Mouse (Mus musculus): ENCODE data around the gene Mrgprg. TPM values are rescaled to one million over a fixed set of nuclear protein-coding genes. Genes with fewer than 3 reads are reported as not detected.

The Mrgprg gene
- polyA plus RNA-seq (2015; fragmentation: Nextera tagmentation; extraction: Ambion mirVana), result not detected in 2 replicates

DNA sequence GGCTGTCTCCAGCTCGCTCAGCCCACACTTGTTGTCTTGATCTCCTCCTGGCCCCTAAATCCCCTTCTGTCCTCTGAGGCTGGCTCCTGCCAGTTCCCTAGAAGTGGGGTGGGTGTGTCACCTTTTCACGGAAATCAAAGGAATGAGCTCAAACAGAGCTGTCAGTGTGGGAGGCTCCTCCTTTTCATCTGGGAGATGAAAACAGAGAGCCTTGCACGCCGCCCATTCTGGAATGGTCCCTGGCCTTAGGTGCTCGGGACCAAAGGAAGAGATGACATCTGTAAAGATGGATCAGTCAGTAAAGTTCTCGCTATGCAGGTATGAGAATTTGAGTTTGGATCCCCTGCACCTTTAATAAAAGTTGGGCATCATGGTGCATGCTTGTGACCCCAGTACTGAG lies at the start of gene Mrgprg:
Gene Mrgprg, minus strand, starts transcription at position 101 of the 400 bp plus-strand sequence.
- Histone ChIP-seq H3K9ac (replicated peaks) (no peak within 1 kb of the TSS), H3K27ac (replicated peaks) (no peak within 1 kb of the TSS), H3K4me1 (no peaks in the 10 kb centered on the region), H3K4me2 (no peak within 1 kb of the TSS), H3K36me3 (no peaks in the 10 kb centered on the region), H3K4me3 (replicated peaks) (no peak within 1 kb of the TSS), H3K9me3 (replicated peaks) (no peaks in the 10 kb centered on the region), H3K27me3 (replicated peaks) (peaks cover 17% of the 10 kb centered on the region)
- 49% methylated on average over 6 of the region's 6 CpGs for WGBS
- ATAC-seq (ENCODE audit: low FRiP score), result no peak

DNA sequence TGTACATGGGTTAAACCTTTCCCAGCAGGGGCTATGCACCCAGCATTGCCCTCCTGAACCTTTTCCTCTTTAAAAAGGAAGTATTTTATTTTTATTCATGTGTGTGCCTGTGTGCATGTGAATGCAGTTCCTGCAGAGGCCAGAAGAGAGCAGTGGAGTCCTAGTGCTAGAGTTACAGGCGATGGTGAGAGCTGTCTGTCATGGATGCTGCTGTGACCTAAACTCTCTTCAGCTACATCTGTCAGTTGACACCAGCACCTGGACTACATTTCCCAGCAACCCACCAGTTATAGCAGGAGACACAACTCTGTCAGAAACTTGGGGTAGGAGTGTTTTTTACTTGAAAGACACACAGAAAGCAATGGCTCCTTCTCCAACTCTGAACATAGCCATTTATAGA lies 42.1 kb upstream of the Mrgprg start:
- no peak overlapping the region for H3K4me3 ChIP-seq (replicated peaks)
- H3K36me3 ChIP-seq, result peaks cover 70% of the 10 kb centered on the region
- no peak for ATAC-seq (ENCODE audit: low FRiP score)
- H3K27ac ChIP-seq (replicated peaks), result no peak overlapping the region
- no peak overlapping the region for H3K4me2 ChIP-seq
- no peaks in the 10 kb centered on the region for H3K4me1 ChIP-seq
- no peak overlapping the region for H3K9ac ChIP-seq (replicated peaks)
- H3K9me3 ChIP-seq (replicated peaks), result no peaks in the 10 kb centered on the region
- H3K27me3 ChIP-seq (replicated peaks), result no peaks in the 10 kb centered on the region
- 54% methylated on average over 1 of the region's 1 CpGs for WGBS

DNA sequence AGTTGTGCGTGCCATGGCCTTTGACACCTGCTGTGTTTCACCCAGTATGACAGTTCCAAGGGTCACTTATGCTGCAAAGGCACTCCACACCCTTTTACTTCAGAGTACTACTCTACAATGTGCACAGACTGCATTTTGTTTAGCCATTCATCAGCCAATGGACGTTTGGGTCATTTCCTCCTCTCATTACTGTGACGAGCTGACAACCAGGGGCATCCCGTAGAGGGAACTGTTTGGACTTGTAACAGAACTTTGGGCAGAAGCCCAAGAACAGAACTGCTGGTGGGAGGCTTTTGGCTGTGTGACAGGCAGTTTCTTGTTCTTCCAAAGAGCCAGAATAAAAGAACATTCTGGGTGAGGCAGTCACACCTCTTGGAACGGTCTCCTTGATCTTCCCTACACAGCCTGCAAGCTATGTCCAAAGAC lies 38.4 kb upstream of the Mrgprg start:
- peaks cover 60% of the 10 kb centered on the region for H3K36me3 ChIP-seq
- no peaks in the 10 kb centered on the region for H3K4me1 ChIP-seq
- ATAC-seq (ENCODE audit: low FRiP score), result no peak
- no peak overlapping the region for H3K4me2 ChIP-seq
- H3K9me3 ChIP-seq (replicated peaks), result no peaks in the 10 kb centered on the region
- H3K9ac ChIP-seq (replicated peaks), result no peak overlapping the region
- WGBS, result 69% methylated on average over 5 of the region's 5 CpGs
- no peak overlapping the region for H3K27ac ChIP-seq (replicated peaks)
- H3K4me3 ChIP-seq (replicated peaks), result no peak overlapping the region
- H3K27me3 ChIP-seq (replicated peaks), result no peaks in the 10 kb centered on the region

DNA sequence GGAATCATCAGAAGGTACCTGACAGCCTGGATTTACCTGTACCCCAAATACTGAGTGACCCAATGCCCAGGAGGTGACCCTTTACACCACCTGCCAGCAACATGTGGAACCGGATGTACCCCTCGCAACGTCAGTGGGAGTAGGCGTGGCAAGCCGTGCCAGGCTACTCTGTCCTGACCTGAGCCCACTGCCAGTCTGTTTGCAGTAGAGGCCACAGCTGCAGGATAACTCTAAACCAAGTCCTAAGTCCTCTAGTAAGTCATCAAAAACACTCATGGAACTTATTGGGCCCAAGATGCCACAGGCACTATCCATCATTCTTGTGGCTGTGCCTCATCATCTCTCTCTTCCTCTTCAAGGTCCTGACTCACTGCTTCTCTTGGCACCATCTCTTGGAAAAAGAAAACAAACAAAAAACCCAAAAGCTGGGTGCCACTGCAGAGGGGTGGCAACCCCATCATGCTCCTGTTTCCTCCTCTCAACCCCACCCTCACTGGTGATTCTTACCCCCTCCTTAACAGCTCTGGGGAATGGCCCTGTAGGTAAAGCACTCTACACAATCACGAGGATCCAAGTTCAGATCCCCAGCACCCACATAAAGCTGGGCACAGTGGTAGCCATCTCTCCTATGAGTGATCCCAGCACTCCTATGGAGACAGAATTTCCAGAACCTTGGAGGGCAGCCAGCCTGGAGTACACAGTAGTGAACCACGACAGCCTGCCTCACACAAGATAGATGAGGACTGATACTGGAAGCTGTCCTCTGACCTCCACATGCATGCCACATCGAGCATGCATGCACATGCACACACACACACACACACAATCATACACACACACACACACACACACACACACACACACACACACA lies 34.6 kb upstream of the Mrgprg start:
- Histone ChIP-seq H3K9ac (replicated peaks) (no peak overlapping the region), H3K27me3 (replicated peaks) (no peaks in the 10 kb centered on the region), H3K4me2 (no peak overlapping the region), H3K9me3 (replicated peaks) (no peaks in the 10 kb centered on the region), H3K4me3 (replicated peaks) (no peak overlapping the region), H3K4me1 (no peaks in the 10 kb centered on the region), H3K27ac (replicated peaks) (no peak overlapping the region), H3K36me3 (peaks cover 66% of the 10 kb centered on the region)
- no peak for ATAC-seq (ENCODE audit: low FRiP score)
- whole genome bisulfite sequencing, result 91% methylated on average over 8 of the region's 8 CpGs

DNA sequence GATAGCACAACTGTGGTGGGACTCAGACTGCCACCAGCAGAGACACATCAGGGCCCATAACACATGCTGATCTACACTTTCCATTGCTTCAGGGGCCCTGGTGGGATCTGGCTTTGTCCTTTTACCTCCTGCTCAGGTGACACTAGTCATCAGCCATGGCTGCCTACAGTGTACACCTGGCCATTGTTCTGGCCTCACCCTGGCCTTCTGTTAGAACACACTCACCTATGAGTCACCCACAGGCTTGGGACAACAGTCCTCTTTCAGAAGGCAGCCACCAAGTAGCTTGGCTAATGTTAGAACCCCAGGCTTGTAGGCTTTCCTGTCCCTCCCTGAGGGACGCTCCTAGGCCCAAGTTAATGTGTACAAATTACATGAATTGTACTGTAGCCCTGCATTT lies 34.0 kb upstream of the Mrgprg start:
- Histone ChIP-seq H3K4me3 (replicated peaks) (no peak overlapping the region), H3K4me1 (no peaks in the 10 kb centered on the region), H3K9me3 (replicated peaks) (no peaks in the 10 kb centered on the region), H3K4me2 (no peak overlapping the region), H3K9ac (replicated peaks) (no peak overlapping the region), H3K27me3 (replicated peaks) (no peaks in the 10 kb centered on the region), H3K27ac (replicated peaks) (no peak overlapping the region), H3K36me3 (peaks cover 69% of the 10 kb centered on the region)
- ATAC-seq (ENCODE audit: low FRiP score), result no peak
- WGBS, result 92% methylated on average over 1 of the region's 1 CpGs

DNA sequence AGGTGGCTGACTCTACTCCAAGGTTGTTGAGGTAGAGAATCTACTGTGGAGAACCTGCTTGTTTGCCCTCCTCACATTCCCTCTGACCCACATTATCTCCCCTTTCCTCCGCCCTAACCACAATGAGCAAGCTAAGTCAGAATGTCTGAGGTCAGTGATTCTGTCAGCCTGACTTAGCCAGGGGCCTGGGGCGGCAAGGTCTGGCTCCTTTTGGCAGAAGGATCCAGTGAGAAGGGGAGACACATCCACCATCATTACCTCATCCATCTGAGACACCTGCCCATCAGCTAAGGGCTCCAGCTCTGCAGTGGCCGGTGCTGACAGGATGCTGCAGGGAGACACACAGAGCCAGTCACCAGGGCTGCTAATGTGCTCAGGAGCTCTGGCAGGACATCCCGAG lies 32.0 kb upstream of the Mrgprg start:
- Histone ChIP-seq H3K27ac (replicated peaks) (no peak overlapping the region), H3K9ac (replicated peaks) (no peak overlapping the region), H3K9me3 (replicated peaks) (no peaks in the 10 kb centered on the region), H3K4me3 (replicated peaks) (no peak overlapping the region), H3K4me2 (no peak overlapping the region), H3K27me3 (replicated peaks) (no peaks in the 10 kb centered on the region), H3K36me3 (peaks cover 66% of the 10 kb centered on the region), H3K4me1 (no peaks in the 10 kb centered on the region)
- ATAC-seq (ENCODE audit: low FRiP score), result no peak
- 93% methylated on average over 4 of the region's 4 CpGs for WGBS

DNA sequence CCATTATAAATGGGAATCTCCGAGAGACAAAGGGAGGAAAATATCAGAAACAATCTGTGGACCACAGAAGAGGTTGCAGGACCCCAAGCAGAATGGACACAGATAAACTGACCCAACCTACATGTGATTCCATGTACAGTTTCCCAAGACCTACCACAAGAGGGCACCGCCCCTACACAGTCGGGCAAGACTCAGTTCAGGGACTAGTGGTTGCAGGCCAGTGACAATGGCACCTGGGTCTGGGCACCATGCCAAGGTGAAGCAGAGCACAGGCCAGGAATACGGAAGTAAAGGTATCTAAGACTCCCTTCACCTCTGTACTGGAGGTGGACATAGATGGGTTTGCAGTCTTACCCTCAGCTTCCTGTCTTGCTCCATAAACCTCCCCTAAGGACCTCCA lies 26.3 kb upstream of the Mrgprg start:
- H3K27me3 ChIP-seq (replicated peaks), result no peaks in the 10 kb centered on the region
- no peak overlapping the region for H3K4me2 ChIP-seq
- no peaks in the 10 kb centered on the region for H3K9me3 ChIP-seq (replicated peaks)
- WGBS, result 68% methylated on average over 4 of the region's 4 CpGs
- no peak for ATAC-seq (ENCODE audit: low FRiP score)
- H3K27ac ChIP-seq (replicated peaks), result no peak overlapping the region
- no peak overlapping the region for H3K9ac ChIP-seq (replicated peaks)
- no peaks in the 10 kb centered on the region for H3K4me1 ChIP-seq
- no peak overlapping the region for H3K4me3 ChIP-seq (replicated peaks)
- peaks cover 35% of the 10 kb centered on the region for H3K36me3 ChIP-seq

DNA sequence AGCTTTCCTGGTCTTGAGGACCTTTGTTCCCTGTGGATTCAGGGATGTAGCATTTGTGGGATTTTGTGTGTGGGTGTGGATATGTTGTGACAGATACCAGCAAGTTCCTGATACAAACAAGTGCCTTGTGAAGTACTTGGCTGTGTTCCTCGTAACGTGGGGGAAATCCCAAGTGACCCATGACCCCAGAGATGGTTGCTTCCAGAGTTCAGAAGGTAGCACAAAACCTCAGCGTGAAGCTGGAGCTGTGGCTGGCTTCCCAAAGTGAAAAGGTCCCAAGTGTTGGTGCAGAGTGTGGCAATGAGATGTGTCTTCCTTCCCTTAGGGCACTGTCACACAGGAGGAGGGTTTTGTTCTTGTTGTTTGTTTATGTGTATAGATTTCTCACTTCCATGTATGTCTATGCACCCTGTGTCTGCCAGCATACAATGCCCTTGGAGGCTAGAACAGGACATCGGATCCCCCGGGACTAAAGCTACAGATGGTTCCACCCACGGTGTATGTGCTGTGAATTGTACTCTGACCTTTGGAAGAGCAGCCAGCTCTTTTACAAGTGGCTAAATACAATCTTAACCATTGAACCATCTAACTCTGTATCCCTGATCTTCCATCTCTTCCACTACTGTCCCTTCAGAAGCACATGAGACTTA lies 25.7 kb upstream of the Mrgprg start:
- ATAC-seq (ENCODE audit: low FRiP score), result no peak
- no peaks in the 10 kb centered on the region for H3K9me3 ChIP-seq (replicated peaks)
- no peak overlapping the region for H3K4me2 ChIP-seq
- no peaks in the 10 kb centered on the region for H3K4me1 ChIP-seq
- no peak overlapping the region for H3K9ac ChIP-seq (replicated peaks)
- WGBS, result 79% methylated on average over 6 of the region's 6 CpGs
- no peak overlapping the region for H3K27ac ChIP-seq (replicated peaks)
- peaks cover 28% of the 10 kb centered on the region for H3K36me3 ChIP-seq
- H3K27me3 ChIP-seq (replicated peaks), result no peaks in the 10 kb centered on the region
- no peak overlapping the region for H3K4me3 ChIP-seq (replicated peaks)

DNA sequence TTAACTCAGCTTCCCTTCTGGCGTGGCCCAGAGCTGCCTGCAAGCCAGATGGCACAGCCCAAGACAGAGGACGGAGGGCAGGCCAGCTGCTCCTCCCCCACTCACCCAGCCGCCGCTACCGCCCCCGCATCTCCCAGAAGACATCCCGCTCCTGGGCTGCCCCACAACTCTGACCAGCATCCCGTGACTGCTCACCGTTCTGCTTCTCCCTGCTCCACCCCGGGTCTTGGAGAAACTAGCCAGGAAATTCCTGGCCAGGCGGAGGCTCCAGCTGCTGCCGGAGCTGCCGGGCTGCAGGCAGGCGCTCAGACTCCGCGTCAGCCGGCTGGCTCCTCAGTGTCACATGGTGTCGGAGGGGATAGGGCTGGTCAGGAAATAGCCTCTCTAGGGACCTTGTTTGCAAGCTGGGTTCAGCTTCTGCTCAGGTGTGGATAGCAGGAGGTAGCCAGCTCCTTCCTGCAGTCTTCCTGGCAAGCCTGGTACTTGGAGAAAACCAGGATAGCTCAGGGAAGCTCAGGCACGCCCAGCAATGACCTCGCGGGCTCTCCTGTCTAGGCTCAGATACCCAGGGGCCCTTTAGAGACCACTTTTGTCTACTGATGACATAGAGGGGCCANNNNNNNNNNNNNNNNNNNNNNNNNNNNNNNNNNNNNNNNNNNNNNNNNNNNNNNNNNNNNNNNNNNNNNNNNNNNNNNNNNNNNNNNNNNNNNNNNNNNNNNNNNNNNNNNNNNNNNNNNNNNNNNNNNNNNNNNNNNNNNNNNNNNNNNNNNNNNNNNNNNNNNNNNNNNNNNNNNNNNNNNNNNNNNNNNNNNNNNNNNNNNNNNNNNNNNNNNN lies 17.4 kb upstream of the Mrgprg start, which contains the start of gene Mrgpre:
Gene Mrgpre, minus strand, starts transcription at position 505 of the 834 bp plus-strand sequence.
- 4% methylated on average over 21 of the region's 21 CpGs for WGBS
- peak; percentile 88 for ATAC-seq (ENCODE audit: low FRiP score)
- Histone ChIP-seq H3K9me3 (replicated peaks) (no peaks in the 10 kb centered on the region), H3K4me3 (replicated peaks) (peak within 1 kb of the TSS; percentile 53), H3K4me1 (peaks cover 29% of the 10 kb centered on the region), H3K9ac (replicated peaks) (peak within 1 kb of the TSS; percentile 55), H3K36me3 (peaks cover 3% of the 10 kb centered on the region; the same call in 1 of the 2 replicates), H3K4me2 (peak within 1 kb of the TSS; percentile 86), H3K27ac (replicated peaks) (peak within 1 kb of the TSS; percentile 70), H3K27me3 (replicated peaks) (no peaks in the 10 kb centered on the region)

DNA sequence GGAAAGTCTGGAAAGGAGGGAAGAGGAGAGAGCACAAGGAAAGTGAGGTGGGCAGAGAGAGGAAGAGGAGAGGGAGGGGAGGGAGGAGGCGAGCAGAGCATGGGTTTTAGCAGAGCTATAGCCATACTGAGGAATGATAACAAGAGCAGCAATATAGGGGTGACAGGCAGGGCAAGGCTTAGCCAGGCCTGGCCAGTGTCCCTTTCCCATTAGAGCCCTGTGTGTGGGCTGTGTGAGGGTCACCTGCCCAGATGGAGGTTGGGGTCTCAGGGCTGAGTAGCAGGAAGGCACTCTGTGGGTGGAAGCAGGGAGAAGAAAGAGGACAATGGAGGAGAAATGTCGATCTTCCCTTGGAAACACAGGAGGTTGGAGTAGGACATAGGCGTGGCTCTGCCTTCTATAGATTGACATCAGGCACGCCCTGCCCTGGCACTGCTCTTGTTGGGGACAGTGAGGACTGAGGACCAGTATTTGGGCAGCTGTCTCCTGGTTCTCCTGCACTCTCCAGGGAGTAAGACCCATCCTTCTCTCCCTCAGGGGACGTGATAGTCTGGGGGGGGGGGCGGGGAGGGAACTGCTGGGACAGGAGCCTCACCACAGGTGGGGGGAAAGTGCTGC lies 16.7 kb upstream of the Mrgprg start:
- 15% methylated on average over 6 of the region's 6 CpGs for WGBS
- peak; percentile 68 for ATAC-seq (ENCODE audit: low FRiP score)

DNA sequence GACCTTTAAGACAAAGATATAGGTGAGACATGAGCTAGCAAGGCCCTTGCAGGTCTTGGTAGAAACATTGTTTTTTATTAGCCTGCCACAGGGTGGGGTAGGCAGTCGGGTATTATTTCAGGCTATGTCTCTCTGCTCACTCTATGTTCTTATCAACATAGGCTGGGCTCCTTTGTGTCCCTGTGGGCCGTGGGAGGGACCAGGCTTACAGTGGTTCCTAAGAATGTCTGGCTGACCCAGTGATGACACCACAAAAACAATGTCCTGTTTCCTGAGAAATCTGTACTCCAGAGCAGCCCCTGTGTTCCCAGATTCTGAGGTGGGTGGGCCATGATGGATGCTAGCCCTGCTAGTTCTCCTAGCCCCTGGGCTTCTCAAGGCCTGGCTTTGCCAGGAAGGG lies 10.6 kb upstream of the Mrgprg start:
- 74% methylated on average over 2 of the region's 2 CpGs for WGBS
- no peak overlapping the region for H3K4me3 ChIP-seq (replicated peaks)
- H3K9ac ChIP-seq (replicated peaks), result no peak overlapping the region
- H3K27ac ChIP-seq (replicated peaks), result no peak overlapping the region
- H3K36me3 ChIP-seq, result peaks cover 6% of the 10 kb centered on the region; the same call in 1 of the 2 replicates
- no peaks in the 10 kb centered on the region for H3K27me3 ChIP-seq (replicated peaks)
- H3K9me3 ChIP-seq (replicated peaks), result no peaks in the 10 kb centered on the region
- no peak overlapping the region for H3K4me2 ChIP-seq
- ATAC-seq (ENCODE audit: low FRiP score), result no peak
- H3K4me1 ChIP-seq, result peaks cover under 1% of the 10 kb centered on the region; the same call in 1 of the 2 replicates

More for the DNA sequence above, 16.7 kb upstream of the Mrgprg start:
- H3K4me3 ChIP-seq (replicated peaks), result peak overlapping the region; percentile 53
- no peaks in the 10 kb centered on the region for H3K27me3 ChIP-seq (replicated peaks)
- H3K4me2 ChIP-seq, result peak overlapping the region; percentile 86
- peaks cover 29% of the 10 kb centered on the region for H3K4me1 ChIP-seq
- H3K36me3 ChIP-seq, result peaks cover 6% of the 10 kb centered on the region; the same call in 1 of the 2 replicates
- peak overlapping the region; percentile 70 for H3K27ac ChIP-seq (replicated peaks)
- no peaks in the 10 kb centered on the region for H3K9me3 ChIP-seq (replicated peaks)
- H3K9ac ChIP-seq (replicated peaks), result peak overlapping the region; percentile 55

All from neural tube, embryonic 15.5 days (tissue).